In the genomic region with DNA sequence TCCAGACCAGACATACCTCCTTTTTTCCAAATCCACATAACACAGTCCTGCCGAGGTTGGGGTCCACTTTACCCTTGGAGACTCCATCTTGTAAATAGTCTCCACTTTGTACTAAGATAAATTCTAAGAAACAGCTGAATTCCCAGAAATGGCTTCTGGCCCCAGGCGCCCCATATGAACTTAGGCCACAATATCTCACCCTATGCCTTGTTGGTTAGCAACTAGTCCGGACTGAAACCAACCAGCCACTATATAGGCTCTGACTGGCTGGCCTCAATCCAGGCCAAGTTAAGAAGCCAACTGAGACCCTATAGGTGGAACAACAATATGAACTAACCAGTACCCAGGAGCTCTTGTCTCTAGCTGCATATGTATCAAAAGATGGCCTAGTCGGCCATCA, we compare ENCODE assay signal across 10 mouse cellular contexts. TPM values are rescaled to one million over a fixed set of nuclear protein-coding genes. Genes with fewer than 3 reads are reported as not detected.
A peak's percentile ranks its signal among the peaks of the same experiment; 100 is the strongest.
DNase-seq lines count a peak whose midpoint lies in the region; ATAC-seq and TF ChIP-seq lines count a peak whose summit lies in the region.
"Had no signal": no experiment of that assay in that cellular context is flagged by ENCODE, and none has a peak within 500 bp of the region (broad histone marks: within the 10 kb centered on the region; RNA-seq: fewer than 3 reads in every experiment).

No protein-coding gene starts in this region.

- 85% methylated on average over 4 of the region's 4 CpGs for WGBS in hindbrain, embryonic 10.5 days
- WGBS in hindbrain, embryonic 11.5 days, result 93% methylated on average over 4 of the region's 4 CpGs
- 70% methylated on average over 3 of the region's 4 CpGs for WGBS in intestine, postnatal 0 days

- H3ac ChIP-seq in C2C12 (ENCODE audit: control insufficient read depth, insufficient read length, low read depth), result no peak overlapping the region

- H3K27ac ChIP-seq in hindbrain, embryonic 10.5 days, result no peak overlapping the region
- H3K27ac ChIP-seq in hindbrain, embryonic 11.5 days (ENCODE audit: low read depth, low read length), result no peak overlapping the region
- H3K27ac ChIP-seq in ES-E14 (ENCODE audit: insufficient read depth, low read depth, low read length, poor library complexity, severe bottlenecking), result no peak overlapping the region
- H3K27ac ChIP-seq in intestine, postnatal 0 days (ENCODE audit: low read depth, low read length), result no peak overlapping the region

- peaks cover 30% of the 10 kb centered on the region for H3K4me1 ChIP-seq in hindbrain, embryonic 10.5 days (replicated peaks)
- 0 out of 2 replicates have a peak, but pooled peaks cover 4% of the 10 kb centered on the region for H3K4me1 ChIP-seq in hindbrain, embryonic 11.5 days (replicated peaks; ENCODE audit: control insufficient read depth, insufficient read depth, low read length)
- H3K4me1 ChIP-seq in ES-E14 (ENCODE audit: control insufficient read depth in 2 of 2, insufficient read depth in 2 of 2, low read length in 2 of 2, poor library complexity in 1 of 2), result peaks cover 0 to 5% of the 10 kb centered on the region in 2 experiments; a peak in 2 of 4 replicates
- H3K4me1 ChIP-seq in intestine, postnatal 0 days (replicated peaks; ENCODE audit: control insufficient read depth, insufficient read depth, low read length), result no peaks in the 10 kb centered on the region

- H3K9ac ChIP-seq in hindbrain, embryonic 11.5 days (ENCODE audit: low read depth, low read length), result no peak overlapping the region
- H3K9ac ChIP-seq in ES-E14 (ENCODE audit: insufficient read depth, low read depth, low read length, poor library complexity, severe bottlenecking), result peak overlapping the region; percentile 69; the same call in 1 of the 2 replicates
- no peak overlapping the region for H3K9ac ChIP-seq in intestine, postnatal 0 days (ENCODE audit: low read depth, low read length)

- H3K79me2 ChIP-seq in C2C12 (ENCODE audit: control insufficient read depth, insufficient read depth), result peaks cover 33% of the 10 kb centered on the region

- no peak for DNase-seq in hindbrain, embryonic 10.5 days (ENCODE audit: low spot score)
- DNase-seq in hindbrain, embryonic 11.5 days (ENCODE audit: low spot score), result no peak
- DNase-seq in ES-E14 (ENCODE audit: low read depth, low spot score), result no peak
- no peak for DNase-seq in left cerebral cortex, adult 18-20 months (ENCODE audit: low spot score in 2 of 2)
- no peak for DNase-seq in embryo, embryonic 11 days
- DNase-seq: gastrocnemius, postnatal 25 days had no signal

- H3K9me3 ChIP-seq in hindbrain, embryonic 10.5 days, result no peaks in the 10 kb centered on the region
- H3K9me3 ChIP-seq in hindbrain, embryonic 11.5 days (ENCODE audit: control insufficient read depth, low read length), result no peaks in the 10 kb centered on the region
- no peaks in the 10 kb centered on the region for H3K9me3 ChIP-seq in ES-E14 (ENCODE audit: control insufficient read depth, insufficient read depth, low read depth, low read length)
- H3K9me3 ChIP-seq in intestine, postnatal 0 days (ENCODE audit: control insufficient read depth), result no peaks in the 10 kb centered on the region

- no peak for TF ChIP-seq CTCF in C2C12 (IDR thresholded peaks at IDR 0.05; ENCODE audit: control insufficient read depth, insufficient read depth, insufficient read length)
- no peak for TF ChIP-seq CTCF in intestine, postnatal 0 days (IDR thresholded peaks at IDR 0.05; ENCODE audit: low read depth)

- H3K4me2 ChIP-seq in hindbrain, embryonic 11.5 days (replicated peaks; ENCODE audit: low read depth, low read length), result no peak overlapping the region
- H3K4me2 ChIP-seq in intestine, postnatal 0 days (replicated peaks; ENCODE audit: low read depth), result peak overlapping the region; percentile 68; the same call in 1 of the 2 replicates

- no peaks in the 10 kb centered on the region for H3K27me3 ChIP-seq in hindbrain, embryonic 10.5 days (ENCODE audit: insufficient read depth, poor library complexity, severe bottlenecking)
- no peaks in the 10 kb centered on the region for H3K27me3 ChIP-seq in hindbrain, embryonic 11.5 days (ENCODE audit: control insufficient read depth, insufficient read depth, low read length)
- no peaks in the 10 kb centered on the region for H3K27me3 ChIP-seq in C2C12 (ENCODE audit: control insufficient read depth, insufficient read depth, insufficient read length)
- no peaks in the 10 kb centered on the region for H3K27me3 ChIP-seq in intestine, postnatal 0 days (replicated peaks; ENCODE audit: control insufficient read depth, insufficient read depth, low read length)

- peaks cover 26% of the 10 kb centered on the region for H3K36me3 ChIP-seq in hindbrain, embryonic 10.5 days
- no peaks in the 10 kb centered on the region; the same call in 1 of the 2 replicates for H3K36me3 ChIP-seq in hindbrain, embryonic 11.5 days (ENCODE audit: control insufficient read depth, insufficient read depth, low read length)
- H3K36me3 ChIP-seq in C2C12 (ENCODE audit: control insufficient read depth, insufficient read depth), result peaks cover 31% of the 10 kb centered on the region
- H3K36me3 ChIP-seq in ES-E14 (ENCODE audit: control insufficient read depth, insufficient read depth, low read length, poor library complexity, severe bottlenecking), result peaks cover 11% of the 10 kb centered on the region
- H3K36me3 ChIP-seq in intestine, postnatal 0 days (ENCODE audit: control insufficient read depth, insufficient read depth), result peaks cover 8% of the 10 kb centered on the region

- in situ Hi-C loops in ES-E14 (cut with MboI; ENCODE audit: low sequenced_read_pairs in 2 of 2, unreplicated experiment in 2 of 2), result loop anchor here in 1 of 2 experiments (25.0 kb wide), 1 partner anchor 95 kb away; a partner anchor contains a TSS

- H3K79me3 ChIP-seq in C2C12 (ENCODE audit: low read depth), result peaks cover 13% of the 10 kb centered on the region

- ATAC-seq in hindbrain, embryonic 11.5 days (ENCODE audit: low FRiP score), result no peak
- ATAC-seq in intestine, postnatal 0 days, result no peak
- ATAC-seq: activated CD4-positive, CD25-positive, alpha-beta regulatory T cell, adult 4 months had no signal

- H3K4me3 ChIP-seq in hindbrain, embryonic 10.5 days, result 0 out of 2 replicates have a peak overlapping the region, but pooled peaks have one; percentile 18
- no peak overlapping the region for H3K4me3 ChIP-seq in hindbrain, embryonic 11.5 days (ENCODE audit: low read depth, low read length)
- H3K4me3 ChIP-seq in C2C12 (ENCODE audit: insufficient read depth, poor library complexity, severe bottlenecking) (peak overlapping the region; percentile 69), ES-E14 (ENCODE audit: insufficient read depth in 1 of 2, low read depth in 1 of 2, low read length in 2 of 2, poor library complexity in 1 of 2, severe bottlenecking in 1 of 2) (peak overlapping the region; percentile 40 to 45)
- H3K4me3 ChIP-seq in intestine, postnatal 0 days (ENCODE audit: low read depth, low read length), result no peak overlapping the region

TF ChIP-seq in C2C12, 6 proteins besides CTCF, POLR2A, EP300 and RAD21:
- no peak for TF ChIP-seq MYOD1 (IDR thresholded peaks at IDR 0.05; ENCODE audit: control insufficient read depth, insufficient read length, low read depth)
TF ChIP-seq in C2C12: peak in this region for 0.

TF ChIP-seq in ES-E14, 5 proteins besides CTCF, POLR2A, EP300 and RAD21:
- TF ChIP-seq MAFK (IDR thresholded peaks at IDR 0.05; ENCODE audit: insufficient read depth, low read depth, low read length) (no peak), HCFC1 (IDR thresholded peaks at IDR 0.05; ENCODE audit: borderline replicate concordance, insufficient read depth, low read length) (no peak), CHD2 (IDR thresholded peaks at IDR 0.05; ENCODE audit: low read depth, low read length) (no peak), ZC3H11A (IDR thresholded peaks at IDR 0.05; ENCODE audit: borderline replicate concordance, low read depth, low read length) (no peak), ZNF384 (IDR thresholded peaks at IDR 0.05; ENCODE audit: low read depth, low read length) (no peak)
TF ChIP-seq in ES-E14: peak in this region for 0.

RNA-seq across cellular contexts. Expression of a gene that starts 1.1 kb away (rescaled TPM):
- 82.3 and 82.6 TPM in 2 replicates for polyA plus RNA-seq in hindbrain, embryonic 10.5 days (2016; fragmentation: Nextera tagmentation; extraction: Ambion mirVana)
- 71.2 and 74.7 TPM in 2 replicates for polyA plus RNA-seq in hindbrain, embryonic 11.5 days (2014; fragmentation: Nextera tagmentation; extraction: Ambion mirVana)
- 97.2 TPM for polyA plus RNA-seq in C2C12 (2012; fragmentation: generic; extraction: Trizol)
- total RNA-seq in ES-E14 (2012; rRNA removed), result 95.4 and 96.3 TPM in 2 replicates
- 78.3 and 80.4 TPM in 2 replicates for polyA plus RNA-seq in intestine, postnatal 0 days (2015; fragmentation: Nextera tagmentation; extraction: Ambion mirVana)
- 10 to 100 TPM; 34.1 to 35.1 TPM for total RNA-seq in left cerebral cortex, adult 18-20 months (2021)

RNA-seq across cellular contexts. Expression of a gene that starts 3.6 kb away (rescaled TPM):
- polyA plus RNA-seq in hindbrain, embryonic 10.5 days (2016; fragmentation: Nextera tagmentation; extraction: Ambion mirVana), result 226 and 308 TPM in 2 replicates
- polyA plus RNA-seq in hindbrain, embryonic 11.5 days (2014; fragmentation: Nextera tagmentation; extraction: Ambion mirVana), result 164 and 228 TPM in 2 replicates
- 80.8 TPM for polyA plus RNA-seq in C2C12 (2012; fragmentation: generic; extraction: Trizol)
- 54.4 and 72.4 TPM in 2 replicates for total RNA-seq in ES-E14 (2012; rRNA removed)
- polyA plus RNA-seq in intestine, postnatal 0 days (2015; fragmentation: Nextera tagmentation; extraction: Ambion mirVana), result 39.3 and 41.5 TPM in 2 replicates
- total RNA-seq in left cerebral cortex, adult 18-20 months (2021), result 10 to 100 TPM; 29.4 to 32.5 TPM

RNA-seq across cellular contexts. Expression of a gene that starts 44.4 kb away (rescaled TPM):
- 45.0 and 46.7 TPM in 2 replicates for polyA plus RNA-seq in hindbrain, embryonic 10.5 days (2016; fragmentation: Nextera tagmentation; extraction: Ambion mirVana)
- 56.5 and 61.9 TPM in 2 replicates for polyA plus RNA-seq in hindbrain, embryonic 11.5 days (2014; fragmentation: Nextera tagmentation; extraction: Ambion mirVana)
- polyA plus RNA-seq in C2C12 (2012; fragmentation: generic; extraction: Trizol), result 17.7 TPM
- total RNA-seq in ES-E14 (2012; rRNA removed), result 18.0 and 19.6 TPM in 2 replicates
- polyA plus RNA-seq in intestine, postnatal 0 days (2015; fragmentation: Nextera tagmentation; extraction: Ambion mirVana), result 12.8 and 13.2 TPM in 2 replicates
- 10 to 100 TPM; 41.9 to 51.4 TPM for total RNA-seq in left cerebral cortex, adult 18-20 months (2021)

RNA-seq across cellular contexts. Expression of a gene that starts 44.4 kb away (rescaled TPM):
- 64.0 and 71.1 TPM in 2 replicates for polyA plus RNA-seq in hindbrain, embryonic 10.5 days (2016; fragmentation: Nextera tagmentation; extraction: Ambion mirVana)
- 64.0 and 69.0 TPM in 2 replicates for polyA plus RNA-seq in hindbrain, embryonic 11.5 days (2014; fragmentation: Nextera tagmentation; extraction: Ambion mirVana)
- polyA plus RNA-seq in C2C12 (2012; fragmentation: generic; extraction: Trizol), result 28.6 TPM
- 35.1 and 53.5 TPM in 2 replicates for total RNA-seq in ES-E14 (2012; rRNA removed)
- polyA plus RNA-seq in intestine, postnatal 0 days (2015; fragmentation: Nextera tagmentation; extraction: Ambion mirVana), result 13.5 and 15.5 TPM in 2 replicates
- total RNA-seq in left cerebral cortex, adult 18-20 months (2021), result 10 to 100 TPM; 32.4 to 39.2 TPM

RNA-seq across cellular contexts. Expression of a gene that starts 59.7 kb away (rescaled TPM):
- polyA plus RNA-seq in hindbrain, embryonic 10.5 days (2016; fragmentation: Nextera tagmentation; extraction: Ambion mirVana), result 1.0 and 1.3 TPM in 2 replicates
- 0.60 and 1.1 TPM in 2 replicates for polyA plus RNA-seq in hindbrain, embryonic 11.5 days (2014; fragmentation: Nextera tagmentation; extraction: Ambion mirVana)
- polyA plus RNA-seq in C2C12 (2012; fragmentation: generic; extraction: Trizol), result 0.01 TPM
- 0.36 and 0.58 TPM in 2 replicates for total RNA-seq in ES-E14 (2012; rRNA removed)
- not detected in 2 replicates for polyA plus RNA-seq in intestine, postnatal 0 days (2015; fragmentation: Nextera tagmentation; extraction: Ambion mirVana)
- 1 to 10 TPM; 1.7 to 2.4 TPM for total RNA-seq in left cerebral cortex, adult 18-20 months (2021)
- total RNA-seq: neutrophil, adult 5-6 weeks had no signal
- polyA plus RNA-seq: activated CD4-positive, CD25-positive, alpha-beta regulatory T cell, adult 4 months had no signal

Comparison
In these comparisons a context has a peak if more than half of its experiments do, and no peak if none do; other contexts are left out.
1. H3K4me3 ChIP-seq: peak in hindbrain, embryonic 10.5 days (single experiment), C2C12 (single experiment) and ES-E14 (2 of 2); none in hindbrain, embryonic 11.5 days (single experiment) and intestine, postnatal 0 days (single experiment).